In the genomic region with DNA sequence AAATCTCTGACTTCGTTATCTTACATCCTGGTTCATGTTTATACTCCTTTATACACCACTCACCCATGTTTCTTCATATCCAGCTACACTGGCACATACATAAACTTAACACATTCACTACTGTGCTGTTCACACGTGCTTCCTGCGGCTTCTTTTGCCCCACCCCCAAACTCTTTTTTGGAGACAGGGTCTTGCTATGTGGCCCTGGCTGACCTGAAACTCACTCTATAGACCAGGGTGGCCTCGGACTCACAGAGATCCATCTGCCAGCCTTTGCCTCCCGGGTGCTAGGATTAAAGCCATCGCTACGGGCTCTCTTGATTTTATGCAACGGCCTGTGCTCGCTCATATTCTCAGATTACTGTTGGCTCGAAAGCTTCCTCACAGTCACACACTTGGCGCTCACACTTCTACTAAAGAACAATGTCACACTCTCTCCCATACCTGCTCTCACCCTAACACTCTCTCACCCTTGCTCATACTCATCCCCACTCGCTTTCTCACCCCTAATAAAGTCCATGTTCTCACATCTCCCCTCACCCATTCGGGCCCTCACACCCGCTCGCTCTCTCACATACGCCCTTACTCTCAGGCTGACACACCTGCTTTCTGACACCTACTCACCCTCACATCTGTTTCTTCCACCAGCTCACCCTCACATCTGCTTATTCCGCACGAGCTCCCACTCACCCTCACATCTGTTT, we compare ENCODE assay signal across 8 mouse cellular contexts. TPM values are rescaled to one million over a fixed set of nuclear protein-coding genes. Genes with fewer than 3 reads are reported as not detected.
DNase-seq lines count a peak whose midpoint lies in the region; ATAC-seq and TF ChIP-seq lines count a peak whose summit lies in the region.

No protein-coding gene starts in this region.

- WGBS in kidney, adult 2 months, result 7% methylated on average over 18 of the region's 18 CpGs
- WGBS in embryonic facial prominence, embryonic 10.5 days, result 23% methylated on average over 18 of the region's 18 CpGs
- WGBS in intestine, embryonic 14.5 days, result 10% methylated on average over 18 of the region's 18 CpGs
- 13% methylated on average over 18 of the region's 18 CpGs for WGBS in midbrain, embryonic 15.5 days

- peak; percentile 38; the same call in 1 of the 2 replicates for ATAC-seq in intestine, embryonic 14.5 days (replicated peaks; ENCODE audit: low FRiP score, low TSS enrichment, low read depth)
- no peak; the same call in 1 of the 2 replicates for ATAC-seq in midbrain, embryonic 15.5 days (replicated peaks)

- no peaks in the 10 kb centered on the region for H3K36me3 ChIP-seq in kidney, adult 2 months (ENCODE audit: control insufficient read depth, insufficient read depth, low read length)
- H3K36me3 ChIP-seq in E14TG2a.4 (ENCODE audit: insufficient read depth, low read length), result no peaks in the 10 kb centered on the region
- no peaks in the 10 kb centered on the region for H3K36me3 ChIP-seq in embryonic facial prominence, embryonic 10.5 days (replicated peaks)
- H3K36me3 ChIP-seq in intestine, embryonic 14.5 days (ENCODE audit: control insufficient read depth, insufficient read depth, low read length), result no peaks in the 10 kb centered on the region
- no peaks in the 10 kb centered on the region for H3K36me3 ChIP-seq in midbrain, embryonic 15.5 days (replicated peaks)

- H3K9ac ChIP-seq in intestine, embryonic 14.5 days (ENCODE audit: low read length), result peak overlapping the region; percentile 64
- H3K9ac ChIP-seq in midbrain, embryonic 15.5 days, result peak overlapping the region; percentile 77

- H3K27ac ChIP-seq in kidney, adult 2 months (ENCODE audit: insufficient read depth, low read depth, low read length), result peak overlapping the region; percentile 43
- H3K27ac ChIP-seq in embryonic facial prominence, embryonic 10.5 days (replicated peaks), result peak overlapping the region; percentile 87
- peak overlapping the region; percentile 55; the same call in 1 of the 2 replicates for H3K27ac ChIP-seq in intestine, embryonic 14.5 days (ENCODE audit: low read depth)
- peak overlapping the region; percentile 86 for H3K27ac ChIP-seq in midbrain, embryonic 15.5 days

- intact Hi-C loops in left cerebral cortex, postnatal 14 days (cut with DNase I), result no loop called here

- TF ChIP-seq CTCF in kidney, adult 2 months (conservative IDR thresholded peaks at IDR 0.05; ENCODE audit: insufficient read depth, insufficient read length, low read depth, low read length), result no peak
- TF ChIP-seq CTCF in E14TG2a.4 (conservative IDR thresholded peaks at IDR 0.05; ENCODE audit: low read length), result no peak

- H3K4me1 ChIP-seq in kidney, adult 2 months (ENCODE audit: control insufficient read depth, insufficient read depth, low read length), result peaks cover 5% of the 10 kb centered on the region; the same call in 1 of the 2 replicates
- peaks cover 29% of the 10 kb centered on the region for H3K4me1 ChIP-seq in E14TG2a.4 (replicated peaks; ENCODE audit: low read depth, low read length)
- H3K4me1 ChIP-seq in embryonic facial prominence, embryonic 10.5 days, result peaks cover 28% of the 10 kb centered on the region
- H3K4me1 ChIP-seq in intestine, embryonic 14.5 days (replicated peaks; ENCODE audit: control insufficient read depth, insufficient read depth, low read length), result peaks cover 17% of the 10 kb centered on the region
- peaks cover 24% of the 10 kb centered on the region for H3K4me1 ChIP-seq in midbrain, embryonic 15.5 days

- no peak for DNase-seq in kidney, adult 2 months
- no peak for DNase-seq in kidney, postnatal 36 days
- DNase-seq in embryonic facial prominence, embryonic 10.5 days (ENCODE audit: low spot score), result no peak
- DNase-seq in intestine, embryonic 14.5 days (ENCODE audit: low spot score), result peak; percentile 56
- DNase-seq in left cerebral cortex, postnatal 14 days (ENCODE audit: low spot score in 2 of 2), result no peak
- no peak for DNase-seq in spleen, postnatal 14 days (ENCODE audit: low spot score in 2 of 2)

- no peaks in the 10 kb centered on the region for H3K9me3 ChIP-seq in E14TG2a.4 (ENCODE audit: low read length)
- no peaks in the 10 kb centered on the region for H3K9me3 ChIP-seq in embryonic facial prominence, embryonic 10.5 days
- H3K9me3 ChIP-seq in intestine, embryonic 14.5 days (ENCODE audit: control insufficient read depth, low read length), result no peaks in the 10 kb centered on the region
- no peaks in the 10 kb centered on the region for H3K9me3 ChIP-seq in midbrain, embryonic 15.5 days

- H3K4me2 ChIP-seq in intestine, embryonic 14.5 days (ENCODE audit: low read length), result peak overlapping the region; percentile 61
- H3K4me2 ChIP-seq in midbrain, embryonic 15.5 days, result peak overlapping the region; percentile 71

- no peak for TF ChIP-seq POLR2A in kidney, adult 2 months (IDR thresholded peaks at IDR 0.05; ENCODE audit: low read depth, low read length)

- H3K27me3 ChIP-seq in kidney, adult 2 months (replicated peaks; ENCODE audit: control insufficient read depth, insufficient read depth, low read length), result no peaks in the 10 kb centered on the region
- H3K27me3 ChIP-seq in E14TG2a.4 (ENCODE audit: insufficient read depth, low read length), result peaks cover 4% of the 10 kb centered on the region; the same call in 1 of the 2 replicates
- no peaks in the 10 kb centered on the region for H3K27me3 ChIP-seq in embryonic facial prominence, embryonic 10.5 days (replicated peaks; ENCODE audit: low read depth, poor library complexity, severe bottlenecking)
- H3K27me3 ChIP-seq in intestine, embryonic 14.5 days (replicated peaks; ENCODE audit: control insufficient read depth, insufficient read depth, low read length), result no peaks in the 10 kb centered on the region
- no peaks in the 10 kb centered on the region for H3K27me3 ChIP-seq in midbrain, embryonic 15.5 days (replicated peaks)

- H3K4me3 ChIP-seq in kidney, adult 2 months (ENCODE audit: insufficient read depth, low read depth, low read length), result peak overlapping the region; percentile 62
- peak overlapping the region; percentile 93 for H3K4me3 ChIP-seq in E14TG2a.4 (replicated peaks; ENCODE audit: low read length)
- H3K4me3 ChIP-seq in embryonic facial prominence, embryonic 10.5 days, result peak overlapping the region; percentile 81
- H3K4me3 ChIP-seq in intestine, embryonic 14.5 days (ENCODE audit: low read depth, low read length), result peak overlapping the region; percentile 63
- peak overlapping the region; percentile 76 for H3K4me3 ChIP-seq in midbrain, embryonic 15.5 days

RNA-seq across cellular contexts. Expression of a gene that starts 0.7 kb away (rescaled TPM):
- polyA plus RNA-seq in kidney, adult 2 months (2012; rRNA removed), result 34.4 and 35.6 TPM in 2 replicates
- 23.8 and 24.3 TPM in 2 replicates for polyA plus RNA-seq in embryonic facial prominence, embryonic 10.5 days (2016; fragmentation: Nextera tagmentation; extraction: Ambion mirVana)
- polyA plus RNA-seq in intestine, embryonic 14.5 days (2014; fragmentation: Nextera tagmentation; extraction: Ambion mirVana), result 39.0 and 42.1 TPM in 2 replicates
- polyA plus RNA-seq in midbrain, embryonic 15.5 days (2015; fragmentation: Nextera tagmentation; extraction: Ambion mirVana), result 44.1 and 44.6 TPM in 2 replicates
- 10 to 100 TPM; 72.0 to 73.5 TPM for total RNA-seq in left cerebral cortex, postnatal 14 days (2021)

RNA-seq across cellular contexts. Expression of a gene that starts 23.0 kb away (rescaled TPM):
- polyA plus RNA-seq in kidney, adult 2 months (2012; rRNA removed), result 94.8 and 95.4 TPM in 2 replicates
- polyA plus RNA-seq in embryonic facial prominence, embryonic 10.5 days (2016; fragmentation: Nextera tagmentation; extraction: Ambion mirVana), result 98.1 and 99.2 TPM in 2 replicates
- polyA plus RNA-seq in intestine, embryonic 14.5 days (2014; fragmentation: Nextera tagmentation; extraction: Ambion mirVana), result 70.0 and 77.7 TPM in 2 replicates
- 132 and 135 TPM in 2 replicates for polyA plus RNA-seq in midbrain, embryonic 15.5 days (2015; fragmentation: Nextera tagmentation; extraction: Ambion mirVana)
- total RNA-seq in left cerebral cortex, postnatal 14 days (2021), result 100 to 1,000 TPM; 230 to 231 TPM
